Mouse (Mus musculus): ENCODE data around the gene Dexi. TPM values are rescaled to one million over a fixed set of nuclear protein-coding genes. Genes with fewer than 3 reads are reported as not detected.

Dexi gene
- polyA plus RNA-seq, 1 experiment from 2014 or later = 1.7 TPM

- no peak overlapping the region for H3K9ac ChIP-seq (ENCODE audit: low read depth, low read length)
- no peaks in the 10 kb centered on the region for H3K27me3 ChIP-seq (ENCODE audit: control insufficient read depth, insufficient read depth, low read depth, low read length)
- H3K4me1 ChIP-seq (ENCODE audit: control insufficient read depth, low read depth, low read length) = no peaks in the 10 kb centered on the region
- WGBS (ENCODE audit: insufficient replicate concordance) = 25% methylated on average over 2 of the region's 2 CpGs
- no peak overlapping the region for H3K4me2 ChIP-seq (ENCODE audit: low read depth, low read length)
- no peak overlapping the region for H3K4me3 ChIP-seq (ENCODE audit: low read depth, low read length)
- ATAC-seq (ENCODE audit: low read depth) = no peak
- H3K9me3 ChIP-seq (replicated peaks; ENCODE audit: control insufficient read depth, low read length) = no peaks in the 10 kb centered on the region
- no peaks in the 10 kb centered on the region for H3K36me3 ChIP-seq (ENCODE audit: control insufficient read depth, insufficient read depth)
- no peak overlapping the region for H3K27ac ChIP-seq (ENCODE audit: low read length)
Measured at GRCm38 (mm10) chr16:10495824-10496298, 47.0 kb downstream of the Dexi start.

DNA sequence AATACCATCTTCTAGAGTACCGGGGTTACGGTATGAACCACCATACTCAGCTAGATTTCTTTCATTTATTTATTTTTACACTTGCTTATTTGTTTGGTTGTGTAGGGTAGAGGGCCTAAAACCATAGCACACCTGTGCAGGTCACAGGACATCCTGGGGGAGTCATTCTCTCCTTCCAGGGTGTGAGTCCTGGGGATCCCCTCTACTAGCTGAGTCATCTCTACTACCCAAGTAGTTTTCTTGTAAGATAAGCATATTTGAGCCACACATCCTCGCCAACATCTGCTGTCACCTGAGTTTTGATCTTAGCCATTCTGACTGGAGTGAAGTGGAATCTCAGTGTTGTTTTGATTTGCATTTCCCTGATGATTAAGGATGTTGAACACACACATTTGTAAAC lies 50.3 kb downstream of the Dexi start:
- H3K27me3 ChIP-seq (ENCODE audit: control insufficient read depth, insufficient read depth, low read depth, low read length) = no peaks in the 10 kb centered on the region; the same call in 1 of the 2 replicates
- H3K4me3 ChIP-seq (ENCODE audit: low read depth, low read length) = no peak overlapping the region
- H3K4me1 ChIP-seq (ENCODE audit: control insufficient read depth, low read depth, low read length) = no peaks in the 10 kb centered on the region
- ATAC-seq (ENCODE audit: low read depth) = no peak
- no peak overlapping the region for H3K4me2 ChIP-seq (ENCODE audit: low read depth, low read length)
- H3K36me3 ChIP-seq (ENCODE audit: control insufficient read depth, insufficient read depth) = no peaks in the 10 kb centered on the region
- H3K27ac ChIP-seq (ENCODE audit: low read length) = no peak overlapping the region
- no peak overlapping the region for H3K9ac ChIP-seq (ENCODE audit: low read depth, low read length)
- H3K9me3 ChIP-seq (replicated peaks; ENCODE audit: control insufficient read depth, low read length) = no peaks in the 10 kb centered on the region
- 55% methylated on average over 3 of the region's 3 CpGs for WGBS (ENCODE audit: insufficient replicate concordance)

DNA sequence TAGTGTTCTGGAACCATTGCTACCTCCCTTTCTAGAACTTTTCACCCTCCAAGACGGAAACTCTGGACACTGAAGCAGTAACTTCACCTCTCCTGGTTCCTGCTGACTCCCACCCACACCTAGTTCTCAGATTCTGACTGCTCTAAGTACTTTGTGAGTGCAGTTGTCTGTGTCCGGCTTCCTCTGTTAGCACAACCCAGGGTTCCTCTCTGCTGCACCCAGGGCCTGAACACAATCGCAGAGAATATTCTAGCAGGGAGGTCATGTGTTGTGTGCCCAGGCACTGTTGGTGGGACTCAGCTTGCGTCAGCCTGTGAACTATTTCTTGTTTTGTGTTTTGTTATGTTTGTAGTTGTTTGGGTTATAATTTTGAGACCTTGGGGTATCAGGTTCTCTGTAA lies 51.1 kb downstream of the Dexi start:
- Histone ChIP-seq H3K4me2 (ENCODE audit: low read depth, low read length) (no peak overlapping the region), H3K9me3 (replicated peaks; ENCODE audit: control insufficient read depth, low read length) (no peaks in the 10 kb centered on the region), H3K36me3 (ENCODE audit: control insufficient read depth, insufficient read depth) (no peaks in the 10 kb centered on the region), H3K4me1 (ENCODE audit: control insufficient read depth, low read depth, low read length) (no peaks in the 10 kb centered on the region), H3K9ac (ENCODE audit: low read depth, low read length) (no peak overlapping the region), H3K27ac (ENCODE audit: low read length) (no peak overlapping the region), H3K27me3 (ENCODE audit: control insufficient read depth, insufficient read depth, low read depth, low read length) (no peaks in the 10 kb centered on the region; the same call in 1 of the 2 replicates), H3K4me3 (ENCODE audit: low read depth, low read length) (no peak overlapping the region)
- 56% methylated on average over 4 of the region's 4 CpGs for WGBS (ENCODE audit: insufficient replicate concordance)
- ATAC-seq (ENCODE audit: low read depth) = no peak

GRCm38 (mm10) chr16:10490503-10491150 lies 52.2 kb downstream of the Dexi start:
- Histone ChIP-seq H3K4me2 (ENCODE audit: low read depth, low read length) (no peak overlapping the region), H3K9me3 (replicated peaks; ENCODE audit: control insufficient read depth, low read length) (no peaks in the 10 kb centered on the region), H3K36me3 (ENCODE audit: control insufficient read depth, insufficient read depth) (no peaks in the 10 kb centered on the region), H3K9ac (ENCODE audit: low read depth, low read length) (no peak overlapping the region), H3K27ac (ENCODE audit: low read length) (no peak overlapping the region), H3K4me3 (ENCODE audit: low read depth, low read length) (no peak overlapping the region), H3K4me1 (ENCODE audit: control insufficient read depth, low read depth, low read length) (no peaks in the 10 kb centered on the region), H3K27me3 (ENCODE audit: control insufficient read depth, insufficient read depth, low read depth, low read length) (no peaks in the 10 kb centered on the region; the same call in 1 of the 2 replicates)
- whole genome bisulfite sequencing (ENCODE audit: insufficient replicate concordance) = 61% methylated on average over 18 of the region's 18 CpGs
- ATAC-seq (ENCODE audit: low read depth) = no peak

GRCm38 (mm10) chr16:10489904-10490457 lies 52.9 kb downstream of the Dexi start:
- no peak overlapping the region for H3K9ac ChIP-seq (ENCODE audit: low read depth, low read length)
- ATAC-seq (ENCODE audit: low read depth) = no peak
- no peak overlapping the region for H3K27ac ChIP-seq (ENCODE audit: low read length)
- no peaks in the 10 kb centered on the region for H3K4me1 ChIP-seq (ENCODE audit: control insufficient read depth, low read depth, low read length)
- no peak overlapping the region for H3K4me3 ChIP-seq (ENCODE audit: low read depth, low read length)
- no peaks in the 10 kb centered on the region for H3K9me3 ChIP-seq (replicated peaks; ENCODE audit: control insufficient read depth, low read length)
- 21% methylated on average over 14 of the region's 14 CpGs for WGBS (ENCODE audit: insufficient replicate concordance)
- no peaks in the 10 kb centered on the region for H3K36me3 ChIP-seq (ENCODE audit: control insufficient read depth, insufficient read depth)
- no peaks in the 10 kb centered on the region; the same call in 1 of the 2 replicates for H3K27me3 ChIP-seq (ENCODE audit: control insufficient read depth, insufficient read depth, low read depth, low read length)
- H3K4me2 ChIP-seq (ENCODE audit: low read depth, low read length) = peak overlapping the region; percentile 24; the same call in 1 of the 2 replicates

DNA sequence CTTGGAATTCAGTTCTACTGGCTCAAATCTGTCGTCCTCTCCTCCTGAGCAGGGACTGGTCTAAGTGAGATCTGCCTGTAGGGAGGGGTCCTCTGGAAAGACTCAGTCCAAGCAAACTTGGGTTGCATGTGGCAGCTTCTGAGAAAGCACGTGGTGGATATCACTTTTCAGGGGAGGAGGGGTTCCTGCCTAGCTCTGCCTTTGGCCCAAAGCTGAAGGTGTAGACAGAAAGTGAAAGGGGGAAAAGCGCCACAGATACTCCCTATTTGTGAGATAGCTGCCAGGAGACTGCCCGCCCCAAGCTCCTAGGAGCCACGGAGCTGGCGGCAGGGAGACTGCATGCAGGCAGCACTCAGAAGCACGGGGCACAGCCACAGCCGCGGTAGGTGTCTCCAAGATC lies 53.4 kb downstream of the Dexi start:
- ATAC-seq (ENCODE audit: low read depth) = no peak
- no peaks in the 10 kb centered on the region; the same call in 1 of the 2 replicates for H3K27me3 ChIP-seq (ENCODE audit: control insufficient read depth, insufficient read depth, low read depth, low read length)
- no peak overlapping the region for H3K9ac ChIP-seq (ENCODE audit: low read depth, low read length)
- no peaks in the 10 kb centered on the region for H3K36me3 ChIP-seq (ENCODE audit: control insufficient read depth, insufficient read depth)
- 10% methylated on average over 9 of the region's 9 CpGs for WGBS (ENCODE audit: insufficient replicate concordance)
- no peaks in the 10 kb centered on the region for H3K4me1 ChIP-seq (ENCODE audit: control insufficient read depth, low read depth, low read length)
- peak overlapping the region; percentile 24; the same call in 1 of the 2 replicates for H3K4me2 ChIP-seq (ENCODE audit: low read depth, low read length)
- H3K9me3 ChIP-seq (replicated peaks; ENCODE audit: control insufficient read depth, low read length) = no peaks in the 10 kb centered on the region
- no peak overlapping the region for H3K27ac ChIP-seq (ENCODE audit: low read length)
- H3K4me3 ChIP-seq (ENCODE audit: low read depth, low read length) = no peak overlapping the region

GRCm38 (mm10) chr16:10488769-10489481 lies 53.9 kb downstream of the Dexi start:
- no peak for ATAC-seq (ENCODE audit: low read depth)
- no peak overlapping the region for H3K9ac ChIP-seq (ENCODE audit: low read depth, low read length)
- no peaks in the 10 kb centered on the region; the same call in 1 of the 2 replicates for H3K27me3 ChIP-seq (ENCODE audit: control insufficient read depth, insufficient read depth, low read depth, low read length)
- H3K4me2 ChIP-seq (ENCODE audit: low read depth, low read length) = no peak overlapping the region
- 57% methylated on average over 7 of the region's 7 CpGs for WGBS (ENCODE audit: insufficient replicate concordance)
- H3K9me3 ChIP-seq (replicated peaks; ENCODE audit: control insufficient read depth, low read length) = no peaks in the 10 kb centered on the region
- H3K4me1 ChIP-seq (ENCODE audit: control insufficient read depth, low read depth, low read length) = no peaks in the 10 kb centered on the region
- no peaks in the 10 kb centered on the region for H3K36me3 ChIP-seq (ENCODE audit: control insufficient read depth, insufficient read depth)
- H3K27ac ChIP-seq (ENCODE audit: low read length) = no peak overlapping the region
- no peak overlapping the region for H3K4me3 ChIP-seq (ENCODE audit: low read depth, low read length)

DNA sequence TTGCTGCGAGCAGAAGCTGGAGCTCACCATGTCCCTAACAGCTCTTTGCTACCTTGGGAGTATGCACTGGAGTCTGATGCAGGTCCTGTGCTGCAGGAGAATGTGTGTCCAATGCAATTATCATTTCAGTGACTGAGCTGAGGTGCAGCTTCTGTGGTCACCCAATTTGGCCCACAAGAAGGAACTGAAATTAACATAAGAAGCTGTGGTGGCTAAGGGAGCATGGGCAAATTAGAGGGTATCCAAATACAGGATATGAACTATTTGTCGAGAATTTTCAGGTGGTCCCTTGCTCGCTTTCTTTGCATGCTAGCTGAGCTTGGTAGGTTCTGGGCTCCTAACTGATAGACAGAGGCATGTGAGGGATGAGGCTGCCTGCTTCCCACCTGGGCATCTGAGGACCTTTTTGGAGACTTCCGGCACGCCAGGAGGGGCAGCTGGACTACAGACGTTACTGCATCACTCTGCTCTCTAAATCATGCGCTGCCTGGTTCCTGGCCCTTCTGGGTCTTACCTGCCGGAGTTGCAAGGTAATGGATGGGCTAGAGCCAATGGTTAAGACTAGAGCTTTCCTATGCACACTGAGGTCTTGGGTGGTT lies 54.9 kb downstream of the Dexi start:
- H3K27me3 ChIP-seq (ENCODE audit: control insufficient read depth, insufficient read depth, low read depth, low read length) = no peaks in the 10 kb centered on the region; the same call in 1 of the 2 replicates
- H3K27ac ChIP-seq (ENCODE audit: low read length) = no peak overlapping the region
- 54% methylated on average over 8 of the region's 8 CpGs for WGBS (ENCODE audit: insufficient replicate concordance)
- H3K4me3 ChIP-seq (ENCODE audit: low read depth, low read length) = no peak overlapping the region
- no peaks in the 10 kb centered on the region for H3K36me3 ChIP-seq (ENCODE audit: control insufficient read depth, insufficient read depth)
- H3K9me3 ChIP-seq (replicated peaks; ENCODE audit: control insufficient read depth, low read length) = no peaks in the 10 kb centered on the region
- H3K4me1 ChIP-seq (ENCODE audit: control insufficient read depth, low read depth, low read length) = no peaks in the 10 kb centered on the region
- no peak for ATAC-seq (ENCODE audit: low read depth)
- no peak overlapping the region for H3K9ac ChIP-seq (ENCODE audit: low read depth, low read length)
- H3K4me2 ChIP-seq (ENCODE audit: low read depth, low read length) = no peak overlapping the region
